Mouse (Mus musculus) lung, embryonic 16.5 days (tissue): ENCODE measurements at regions not wholly inside any gene's neighbourhood (a gene's known extent, or its start where the extent isn't known, plus 50 kb on each side); places are given as distances from the start of the nearest gene placed in this dataset.
"Not testable (repeated sequence)": the region's sequence is repeated elsewhere in the genome, so short reads cannot be mapped to it uniquely, and the experiment has no call there.

Experiments used
- ATAC-seq: fragments of 200-750 bp; cut with Nextera tagmentation; 2 replicates; pipeline ENCODE4 v1.8.0; 2017; ENCODE audit warnings: low read depth, mild to moderate bottlenecking, moderate library complexity
- H3K27ac ChIP-seq: fragments of 300-500 bp; sonication (generic); 2 replicates; pipeline ENCODE4 v1.5.1; 2014; ENCODE audit warnings: mild to moderate bottlenecking, control low read depth, low read length
- H3K27me3 ChIP-seq: fragments of 300-500 bp; sonication (generic); 2 replicates; pipeline ENCODE4 v1.6.1; 2014; ENCODE audit warnings: low read depth, low read length, mixed read lengths; ENCODE audit not compliant: control insufficient read depth, insufficient read depth
- H3K36me3 ChIP-seq: fragments of 300-500 bp; sonication (generic); 2 replicates; pipeline ENCODE4 v1.6.1; 2014; ENCODE audit warnings: low read length; ENCODE audit not compliant: control insufficient read depth, insufficient read depth
- H3K4me1 ChIP-seq: fragments of 300-500 bp; sonication (generic); replicated peaks from 2 replicates; pipeline ENCODE4 v1.6.1; 2014; ENCODE audit warnings: low read length, mixed read lengths; ENCODE audit not compliant: control insufficient read depth, insufficient read depth
- H3K4me2 ChIP-seq: fragments of 300-500 bp; sonication (generic); 2 replicates; pipeline ENCODE4 v1.6.1; 2014; ENCODE audit warnings: low read depth, low read length, control low read depth
- H3K4me3 ChIP-seq: fragments of 300-500 bp; sonication (generic); 2 replicates; pipeline ENCODE4 v1.5.1; 2014; ENCODE audit warnings: mild to moderate bottlenecking, low read length, control low read depth
- H3K9ac ChIP-seq: fragments of 300-500 bp; sonication (generic); 2 replicates; pipeline ENCODE4 v1.6.1; 2014; ENCODE audit warnings: low read length, control low read depth
- H3K9me3 ChIP-seq: fragments of 300-500 bp; sonication (generic); 2 replicates; pipeline ENCODE4 v1.6.1; 2016; ENCODE audit warnings: low read length; ENCODE audit not compliant: control insufficient read depth
- WGBS: fragments of 180-500 bp; shearing (Covaris S2); extraction: QIAGEN DNeasy Blood & Tissue Kit; methylation state at CpG from one replicate; pipeline ENCODE4 v1.1.7; 2014; 5-methylcytosine and 5-hydroxymethylcytosine counted together

DNA sequence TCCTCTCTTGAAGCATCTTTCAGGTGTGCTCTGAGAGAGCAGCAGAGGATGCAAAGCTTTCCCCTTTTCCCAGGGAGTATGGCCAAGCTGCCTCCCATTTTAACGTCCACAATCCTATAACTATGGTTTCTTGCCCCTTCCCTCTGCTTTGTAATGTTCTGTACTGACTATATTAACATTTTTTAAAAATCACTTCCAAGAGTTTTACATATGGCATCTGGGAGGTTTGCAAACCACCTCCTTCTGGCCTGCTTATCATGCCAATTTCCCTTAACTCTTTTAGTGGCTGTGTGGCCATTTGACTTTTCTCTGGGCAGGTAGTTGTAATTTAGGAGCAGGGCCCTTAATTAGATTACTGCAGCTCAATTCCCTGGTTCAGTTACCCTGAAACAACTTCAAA is 486.9 kb upstream of the Stxbp6 start:
- Histone ChIP-seq H3K9me3 (no peaks in the 10 kb centered on the region), H3K9ac (no peak overlapping the region), H3K27me3 (no peaks in the 10 kb centered on the region), H3K27ac (no peak overlapping the region), H3K4me3 (no peak overlapping the region), H3K36me3 (no peaks in the 10 kb centered on the region), H3K4me1 (no peaks in the 10 kb centered on the region), H3K4me2 (no peak overlapping the region)
- 47% methylated on average over 1 of the region's 1 CpGs for WGBS
- no peak for ATAC-seq

DNA sequence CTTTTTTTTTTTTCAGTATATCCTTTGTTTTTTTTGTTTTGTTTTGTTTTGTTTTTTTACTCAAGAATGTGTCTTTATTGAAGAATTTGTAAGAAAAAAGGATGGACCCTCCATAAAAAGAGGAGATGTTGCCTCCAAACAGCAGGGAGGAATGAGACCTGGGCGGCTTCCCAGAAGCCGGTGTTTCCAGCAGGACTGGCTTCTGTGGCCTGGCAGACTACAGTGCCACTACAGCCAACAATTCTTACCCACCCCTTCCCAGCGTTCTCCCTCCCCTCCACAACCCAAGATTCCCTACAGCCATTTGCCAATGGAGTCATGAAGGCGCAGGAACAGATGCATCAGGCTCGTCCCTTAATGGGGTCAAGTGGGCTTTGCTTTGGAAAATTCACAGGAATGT is 475.4 kb upstream of the Stxbp6 start:
- H3K9me3 ChIP-seq, H3K4me2 ChIP-seq, H3K27me3 ChIP-seq, H3K27ac ChIP-seq, H3K4me3 ChIP-seq, H3K9ac ChIP-seq, H3K4me1 ChIP-seq, H3K36me3 ChIP-seq, ATAC-seq: not testable (repeated sequence)
- WGBS: 79% methylated on average over 5 of the region's 5 CpGs

DNA sequence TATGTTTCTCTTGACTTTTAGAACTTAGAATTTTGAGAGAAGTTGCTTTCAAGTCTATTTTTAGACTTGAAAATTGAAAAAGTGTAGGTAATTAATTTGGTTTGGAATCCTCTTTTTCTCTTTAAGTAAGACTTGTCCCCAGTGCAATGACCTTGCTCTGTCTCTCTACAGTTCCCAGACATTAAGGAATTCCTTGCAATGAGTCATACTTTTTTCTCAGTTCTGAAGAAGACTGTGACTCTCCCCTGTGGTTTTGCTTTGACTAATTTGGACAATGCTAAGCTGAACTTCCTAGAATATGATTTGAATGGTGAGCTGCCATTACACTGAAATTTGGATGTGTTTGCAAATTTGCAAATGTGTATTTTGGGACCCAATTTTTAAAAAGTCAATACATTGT is 445.0 kb upstream of the Stxbp6 start:
- no peak overlapping the region for H3K27ac ChIP-seq
- H3K36me3 ChIP-seq: no peaks in the 10 kb centered on the region
- H3K9me3 ChIP-seq: no peaks in the 10 kb centered on the region
- H3K4me3 ChIP-seq: no peak overlapping the region
- H3K9ac ChIP-seq: no peak overlapping the region
- H3K4me1 ChIP-seq: no peaks in the 10 kb centered on the region
- no peaks in the 10 kb centered on the region for H3K27me3 ChIP-seq
- H3K4me2 ChIP-seq: no peak overlapping the region
- no peak for ATAC-seq

DNA sequence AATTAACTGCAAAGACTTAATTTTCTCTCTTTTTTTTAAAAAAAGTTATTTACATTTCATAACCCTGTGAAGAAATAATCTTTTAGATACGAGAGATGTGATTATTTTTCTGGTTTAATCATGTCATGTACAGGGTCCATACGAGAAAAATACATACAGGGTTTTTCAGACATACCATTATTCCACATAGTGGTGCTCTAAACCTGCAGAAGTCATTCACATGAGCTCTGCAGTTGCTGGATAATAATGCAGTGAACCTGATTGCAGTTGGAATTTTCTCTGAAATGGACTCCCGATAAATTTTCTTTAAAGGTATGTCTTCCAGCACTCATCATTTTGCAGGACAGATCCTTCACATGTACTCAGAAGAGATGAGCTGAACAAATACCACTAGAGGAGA is 439.9 kb upstream of the Stxbp6 start:
- Histone ChIP-seq H3K27ac (no peak overlapping the region), H3K9ac (no peak overlapping the region), H3K4me1 (no peaks in the 10 kb centered on the region), H3K36me3 (no peaks in the 10 kb centered on the region), H3K4me3 (no peak overlapping the region), H3K27me3 (no peaks in the 10 kb centered on the region), H3K9me3 (no peaks in the 10 kb centered on the region), H3K4me2 (no peak overlapping the region)
- 58% methylated on average over 3 of the region's 3 CpGs for WGBS
- no peak for ATAC-seq

DNA sequence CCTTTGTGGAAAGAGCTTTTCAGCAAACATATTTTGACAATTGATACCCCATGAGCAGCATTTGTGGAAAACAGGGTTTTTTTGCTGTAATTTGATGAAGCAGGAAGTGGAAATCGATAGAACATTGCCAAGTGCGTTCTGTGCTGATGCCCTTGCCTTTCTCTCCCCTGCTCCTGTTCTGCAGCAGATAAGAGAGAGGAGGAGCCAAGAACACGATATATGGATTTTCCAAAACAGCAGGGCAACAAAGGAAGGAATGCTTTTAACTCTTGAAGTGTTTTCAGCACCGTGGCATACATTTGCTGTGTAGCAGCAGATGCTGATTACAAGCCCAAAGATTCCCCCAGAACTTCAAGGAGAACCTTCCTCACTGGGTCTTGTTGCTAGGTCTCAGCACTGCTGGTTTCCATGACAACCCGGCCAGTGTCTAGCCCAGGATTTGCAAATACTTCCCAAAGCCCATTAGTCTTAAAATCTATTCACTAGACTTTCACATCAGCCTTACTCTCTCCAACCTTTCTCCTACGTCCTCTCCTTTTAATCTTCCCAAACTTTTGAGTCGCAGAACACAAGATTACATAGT is 433.0 kb upstream of the Stxbp6 start:
- Histone ChIP-seq H3K27ac (no peak overlapping the region), H3K9ac (no peak overlapping the region), H3K4me2 (no peak overlapping the region), H3K9me3 (no peaks in the 10 kb centered on the region), H3K4me1 (no peaks in the 10 kb centered on the region), H3K36me3 (no peaks in the 10 kb centered on the region), H3K4me3 (no peak overlapping the region), H3K27me3 (no peaks in the 10 kb centered on the region)
- ATAC-seq: no peak
- 30% methylated on average over 7 of the region's 7 CpGs for WGBS

DNA sequence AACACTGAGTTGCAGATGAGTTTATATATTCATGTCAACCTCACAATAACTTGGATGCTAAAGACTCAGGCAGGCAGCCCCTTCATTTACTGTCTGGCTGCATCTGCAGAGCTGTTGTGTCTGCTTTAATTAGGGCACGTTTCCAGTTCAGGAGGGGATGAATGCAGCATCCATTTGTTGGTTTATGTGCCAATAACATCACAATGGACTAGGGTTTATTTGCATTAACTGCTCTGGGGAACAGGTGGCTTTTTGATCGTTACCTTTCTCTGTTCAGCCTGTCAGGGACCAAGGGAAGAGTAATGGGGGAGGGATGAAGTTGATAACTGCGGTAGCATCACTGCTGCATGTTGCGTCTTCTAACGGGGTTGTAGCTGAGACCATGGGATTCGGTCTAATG is 425.3 kb upstream of the Stxbp6 start:
- no peak for ATAC-seq
- Histone ChIP-seq H3K36me3 (no peaks in the 10 kb centered on the region), H3K27ac (no peak overlapping the region), H3K9ac (no peak overlapping the region), H3K9me3 (no peaks in the 10 kb centered on the region), H3K4me1 (no peaks in the 10 kb centered on the region), H3K4me2 (no peak overlapping the region), H3K27me3 (no peaks in the 10 kb centered on the region), H3K4me3 (no peak overlapping the region)
- 59% methylated on average over 6 of the region's 6 CpGs for WGBS

DNA sequence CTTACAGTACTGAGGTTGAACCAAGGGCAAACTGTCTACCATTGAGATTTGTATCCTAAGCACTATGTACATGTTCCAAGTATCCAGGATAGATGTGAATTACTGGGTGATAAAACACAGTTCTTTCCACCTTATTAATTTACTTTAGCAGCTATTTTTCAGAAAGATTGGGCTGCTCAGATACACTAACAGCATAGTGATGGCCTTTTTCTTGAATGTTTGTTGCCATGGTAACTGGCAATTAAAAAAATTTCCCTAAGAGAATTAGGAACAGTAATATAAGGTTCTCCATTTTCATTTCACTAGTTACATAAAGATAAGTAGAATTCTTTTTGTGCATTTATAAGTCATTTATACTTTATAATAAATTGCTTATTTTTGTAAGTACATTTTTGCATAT is 423.7 kb upstream of the Stxbp6 start:
- Histone ChIP-seq H3K4me3 (no peak overlapping the region), H3K4me1 (no peaks in the 10 kb centered on the region), H3K4me2 (no peak overlapping the region), H3K27ac (no peak overlapping the region), H3K27me3 (no peaks in the 10 kb centered on the region), H3K9ac (no peak overlapping the region), H3K9me3 (no peaks in the 10 kb centered on the region), H3K36me3 (no peaks in the 10 kb centered on the region)
- no peak for ATAC-seq

DNA sequence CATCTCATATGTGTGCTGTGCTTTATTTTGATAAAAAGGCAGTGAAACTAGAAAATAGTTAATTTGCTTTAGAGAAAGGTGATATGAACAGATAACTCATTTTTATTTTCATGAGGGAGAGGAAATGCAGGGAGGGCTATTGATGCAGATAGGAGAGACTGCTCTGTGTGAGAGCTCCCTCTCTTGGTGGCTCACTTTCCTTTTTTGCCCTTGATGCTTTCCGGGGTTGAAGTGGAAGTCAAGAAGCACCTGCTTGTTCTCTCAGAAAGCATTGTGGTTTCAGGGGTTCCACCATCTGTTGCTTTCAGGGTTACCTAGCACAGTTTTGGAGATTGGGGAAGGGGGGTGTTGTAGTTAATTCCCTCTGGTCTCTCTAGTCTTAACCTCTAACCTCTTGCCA is 414.5 kb upstream of the Stxbp6 start:
- Histone ChIP-seq H3K27me3 (no peaks in the 10 kb centered on the region), H3K4me2 (no peak overlapping the region), H3K27ac (no peak overlapping the region), H3K36me3 (no peaks in the 10 kb centered on the region), H3K9ac (no peak overlapping the region), H3K4me3 (no peak overlapping the region), H3K9me3 (no peaks in the 10 kb centered on the region), H3K4me1 (no peaks in the 10 kb centered on the region)
- WGBS: 59% methylated on average over 1 of the region's 1 CpGs
- ATAC-seq: no peak

DNA sequence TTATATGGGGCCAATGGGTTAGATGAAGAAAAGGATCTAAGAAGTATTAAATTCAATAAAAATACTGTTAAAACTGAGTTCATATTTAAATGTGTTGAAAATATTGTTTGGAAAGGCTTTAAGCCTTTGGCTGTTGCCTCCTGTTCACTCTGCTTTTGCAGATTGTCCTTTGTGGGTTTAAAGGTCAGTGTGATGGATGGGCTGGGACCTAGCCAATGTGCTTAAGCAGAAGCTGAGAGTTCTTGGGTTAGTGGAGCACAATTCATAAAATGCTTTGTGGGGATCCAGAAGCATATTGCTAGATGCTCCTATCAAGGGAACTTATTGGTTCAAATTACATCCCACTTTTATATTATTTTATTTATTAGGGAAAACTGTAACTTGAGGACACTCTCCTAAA is 402.4 kb upstream of the Stxbp6 start:
- ATAC-seq: no peak
- Histone ChIP-seq H3K9ac (no peak overlapping the region), H3K4me2 (no peak overlapping the region), H3K9me3 (no peaks in the 10 kb centered on the region), H3K4me3 (no peak overlapping the region), H3K27me3 (no peaks in the 10 kb centered on the region), H3K27ac (no peak overlapping the region), H3K4me1 (no peaks in the 10 kb centered on the region), H3K36me3 (no peaks in the 10 kb centered on the region)

DNA sequence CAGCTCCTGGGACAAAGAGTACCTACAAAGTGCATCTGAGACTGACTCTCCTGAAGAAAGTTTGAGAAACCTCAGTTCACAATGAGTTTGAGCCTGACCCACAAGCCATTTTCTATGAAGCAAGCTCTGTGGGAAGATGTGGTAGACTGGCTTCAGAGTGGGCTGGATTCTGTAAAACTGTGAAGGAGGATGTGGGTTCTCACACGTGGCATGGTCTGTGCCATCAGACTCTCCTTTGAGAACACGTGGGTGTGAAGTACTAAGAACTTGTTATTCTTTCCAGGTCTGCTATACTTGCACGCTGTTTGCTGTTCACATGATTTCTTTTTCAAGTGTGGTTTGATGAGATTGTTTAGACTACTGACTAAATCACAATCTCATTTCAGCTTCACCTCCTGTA is 393.6 kb upstream of the Stxbp6 start:
- H3K9ac ChIP-seq: no peak overlapping the region
- 48% methylated on average over 3 of the region's 3 CpGs for WGBS
- no peak overlapping the region for H3K27ac ChIP-seq
- ATAC-seq: no peak
- H3K27me3 ChIP-seq: no peaks in the 10 kb centered on the region
- H3K4me2 ChIP-seq: no peak overlapping the region
- H3K36me3 ChIP-seq: no peaks in the 10 kb centered on the region
- H3K9me3 ChIP-seq: no peaks in the 10 kb centered on the region
- no peak overlapping the region for H3K4me3 ChIP-seq
- no peaks in the 10 kb centered on the region for H3K4me1 ChIP-seq
